Mouse (Mus musculus) embryo, embryonic 10.5 days (tissue): ENCODE results near the gene Rap2a.

Experiments used
- DNase-seq: peaks from one replicate; pipeline ENCODE4 v3.0.0-alpha.2; 2015; ENCODE audit warnings: low spot score

Gene Rap2a

DNA sequence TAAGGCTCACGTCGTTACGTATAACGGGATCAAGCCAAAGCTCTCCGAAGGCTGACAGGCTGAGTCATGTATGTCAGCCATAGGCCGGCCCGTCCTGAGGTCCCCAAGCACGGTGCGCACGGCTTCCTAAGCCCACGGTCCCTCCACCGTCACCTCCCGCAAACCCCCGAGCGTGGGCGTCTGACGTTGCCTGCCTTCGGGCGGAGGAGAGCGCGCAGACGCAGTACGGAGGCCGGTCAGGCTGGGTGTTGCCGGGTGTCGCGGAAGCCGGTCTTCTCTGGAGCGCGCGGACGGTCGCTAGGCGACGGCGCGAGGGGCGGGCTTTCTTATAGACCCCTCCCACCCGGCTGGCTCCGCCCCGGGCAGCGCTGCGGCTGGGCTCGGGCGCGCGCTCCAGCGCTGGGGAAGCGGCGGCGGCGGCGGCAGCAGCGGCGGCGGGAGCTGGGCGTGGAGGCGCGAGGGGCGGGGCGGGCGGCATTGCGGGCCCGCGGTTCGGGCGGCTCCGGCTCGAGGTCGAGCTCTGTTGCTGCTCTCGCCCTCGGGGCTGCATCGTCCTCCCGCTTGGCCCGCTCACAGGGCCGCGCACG, at the start of gene Rap2a:
Rap2a (plus strand) TSS at position 463 of the 587 bp plus-strand sequence.
- DNase-seq: peak; percentile 94

DNA sequence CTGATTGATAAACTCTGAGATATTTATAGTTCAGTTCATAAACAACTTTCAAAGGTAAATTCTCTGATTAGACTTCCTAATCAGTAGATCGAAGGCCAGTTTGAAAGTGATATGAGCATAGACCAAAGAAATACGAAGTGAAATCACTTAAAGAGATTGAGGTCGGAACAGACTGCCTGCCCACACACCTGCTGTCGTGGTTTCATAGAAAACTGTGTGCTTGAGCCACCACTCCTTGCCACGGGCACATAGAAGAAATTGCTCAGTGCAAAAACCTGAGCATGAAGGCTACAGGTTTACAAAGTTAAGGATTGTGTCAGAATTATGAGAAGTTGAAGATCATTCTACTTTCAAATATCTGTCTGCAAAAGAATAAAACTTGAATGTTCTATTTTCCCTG, 49.7 kb upstream of the Rap2a start:
- DNase-seq: no peak

DNA sequence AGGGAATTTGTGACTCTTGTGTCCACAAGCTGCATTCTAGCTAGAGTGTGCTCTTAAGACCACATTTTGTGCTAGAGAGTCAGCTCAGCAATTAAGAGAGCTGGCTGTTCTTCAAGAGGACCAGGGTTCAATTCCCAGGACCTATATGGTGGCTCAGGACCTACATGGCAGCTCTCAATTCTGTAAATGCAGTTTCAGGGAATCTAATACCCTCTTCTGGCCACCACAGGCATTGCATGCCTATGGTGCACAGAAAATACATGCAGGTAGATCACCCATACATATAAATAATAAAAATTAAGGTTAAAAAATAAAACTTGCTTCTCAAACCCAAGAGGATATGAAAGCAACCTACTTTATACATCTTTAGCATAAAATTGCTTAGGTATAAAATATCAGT, 45.5 kb upstream of the Rap2a start:
- DNase-seq: peak; percentile 39

DNA sequence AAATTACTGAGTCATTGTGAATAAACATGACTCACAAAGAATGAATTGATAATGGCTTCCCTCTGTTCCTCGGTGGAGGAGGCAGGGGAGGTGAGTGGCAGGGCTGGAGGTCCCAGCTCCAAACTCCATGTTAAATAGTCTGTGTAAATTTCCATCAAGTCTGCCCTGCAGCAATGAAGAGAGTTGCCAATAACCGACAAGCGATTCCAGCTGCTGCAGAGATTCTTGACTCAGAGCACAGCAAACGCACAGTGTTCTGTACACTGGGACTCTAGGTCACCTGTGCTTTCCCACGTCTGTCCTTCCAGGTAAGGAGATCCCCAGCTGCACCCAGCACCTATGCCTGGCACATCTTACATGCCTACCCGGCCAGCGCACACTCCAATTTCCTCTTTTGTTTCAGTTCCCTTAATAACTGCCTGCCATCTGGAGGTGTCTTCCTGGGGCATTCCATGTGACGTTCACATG, 44.3 kb upstream of the Rap2a start:
- no peak for DNase-seq

DNA sequence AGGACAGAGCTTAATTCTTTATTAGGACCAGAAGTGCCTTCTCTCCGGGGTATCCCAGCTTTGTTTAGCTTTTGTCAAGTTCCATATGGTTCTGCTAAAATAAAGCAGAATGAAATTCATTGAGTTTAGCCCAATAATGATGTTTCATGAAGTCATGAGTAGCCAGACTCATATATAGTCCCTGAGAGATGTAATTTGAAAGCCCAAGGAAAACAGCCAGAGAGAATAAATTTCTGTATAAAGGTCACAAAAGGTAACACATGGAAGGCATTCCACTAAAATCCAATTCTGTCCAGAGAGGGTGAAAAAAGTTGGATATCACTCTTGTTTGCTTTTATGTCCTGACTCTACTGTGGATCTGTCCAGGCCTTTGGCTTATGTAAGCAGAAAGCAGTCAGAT, 43.4 kb upstream of the Rap2a start:
- no peak for DNase-seq

DNA sequence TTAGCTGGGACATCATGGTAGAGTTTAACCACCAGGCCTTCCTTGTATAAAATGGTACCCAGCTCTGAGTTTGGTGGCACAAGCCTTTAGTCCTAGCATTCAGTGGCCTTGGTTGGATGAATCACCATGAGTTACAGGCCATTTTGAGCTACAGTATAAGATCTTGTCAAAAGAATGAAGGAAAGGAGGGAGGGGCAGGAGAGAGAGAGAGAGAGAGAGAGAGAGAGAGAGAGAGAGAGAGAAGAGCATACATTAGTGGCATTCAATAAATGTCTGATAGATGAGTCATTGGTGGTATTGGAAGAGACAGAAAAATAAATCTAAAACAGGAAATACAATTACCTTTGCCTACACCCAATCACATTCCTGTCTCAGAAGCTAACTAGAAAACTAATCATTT, 37.5 kb upstream of the Rap2a start:
- DNase-seq: no peak

DNA sequence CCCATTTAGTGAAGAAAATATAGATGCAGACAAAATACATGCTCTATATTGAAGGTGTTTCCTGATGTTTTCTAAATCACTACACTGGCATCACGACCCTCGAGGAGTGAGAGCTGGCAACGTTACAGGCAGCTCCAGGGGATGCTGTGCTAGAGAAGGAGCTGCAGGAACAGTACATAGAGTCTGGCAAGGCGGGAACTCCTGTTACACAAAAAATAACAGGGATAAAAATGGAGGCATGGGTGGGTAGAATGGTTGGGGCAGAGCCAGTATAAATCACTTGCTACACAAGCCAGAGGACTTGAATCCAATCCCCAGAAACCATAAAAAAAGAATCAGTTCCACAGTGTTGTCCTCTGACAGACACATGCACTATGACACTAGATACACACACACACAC, 37.0 kb upstream of the Rap2a start:
- no peak for DNase-seq

DNA sequence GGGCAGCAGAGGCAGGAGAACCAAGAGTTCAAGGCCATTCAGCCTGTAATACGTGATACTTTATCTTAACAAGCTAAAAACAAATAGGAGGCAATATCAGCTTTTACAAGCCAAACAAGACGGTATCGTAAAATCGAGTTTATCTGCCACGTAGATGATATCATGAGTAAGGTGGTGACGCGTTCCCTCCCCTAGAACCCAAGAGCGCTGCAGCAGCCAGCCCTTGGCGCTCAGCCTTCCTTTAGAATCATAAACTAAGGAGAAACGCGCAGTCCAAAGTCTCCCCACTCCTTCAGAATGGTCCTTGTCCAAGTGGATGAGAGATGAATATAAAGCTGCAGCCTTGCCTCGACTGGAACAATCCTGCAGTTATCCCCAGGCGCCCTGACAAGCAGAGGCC, 36.4 kb upstream of the Rap2a start:
- no peak for DNase-seq

DNA sequence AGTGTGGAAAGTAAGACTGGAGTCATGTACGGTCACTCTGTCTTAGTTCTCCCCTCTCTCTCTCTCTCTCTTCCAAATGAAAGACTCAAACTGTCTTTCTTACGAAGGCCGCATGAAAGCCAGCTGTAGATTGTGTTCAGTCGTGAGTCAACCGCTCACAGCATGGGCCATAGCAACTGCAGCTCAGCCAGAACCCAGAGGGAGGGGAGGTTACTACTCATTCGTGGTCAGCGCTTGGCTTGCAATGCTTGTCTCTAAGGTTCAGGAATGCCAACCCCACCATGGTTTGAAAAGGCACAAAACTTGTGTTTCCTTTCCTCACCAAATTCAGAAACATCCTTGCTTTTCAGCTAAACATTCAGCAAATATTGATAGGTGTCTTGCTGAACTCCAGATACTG, 24.0 kb upstream of the Rap2a start:
- no peak for DNase-seq

DNA sequence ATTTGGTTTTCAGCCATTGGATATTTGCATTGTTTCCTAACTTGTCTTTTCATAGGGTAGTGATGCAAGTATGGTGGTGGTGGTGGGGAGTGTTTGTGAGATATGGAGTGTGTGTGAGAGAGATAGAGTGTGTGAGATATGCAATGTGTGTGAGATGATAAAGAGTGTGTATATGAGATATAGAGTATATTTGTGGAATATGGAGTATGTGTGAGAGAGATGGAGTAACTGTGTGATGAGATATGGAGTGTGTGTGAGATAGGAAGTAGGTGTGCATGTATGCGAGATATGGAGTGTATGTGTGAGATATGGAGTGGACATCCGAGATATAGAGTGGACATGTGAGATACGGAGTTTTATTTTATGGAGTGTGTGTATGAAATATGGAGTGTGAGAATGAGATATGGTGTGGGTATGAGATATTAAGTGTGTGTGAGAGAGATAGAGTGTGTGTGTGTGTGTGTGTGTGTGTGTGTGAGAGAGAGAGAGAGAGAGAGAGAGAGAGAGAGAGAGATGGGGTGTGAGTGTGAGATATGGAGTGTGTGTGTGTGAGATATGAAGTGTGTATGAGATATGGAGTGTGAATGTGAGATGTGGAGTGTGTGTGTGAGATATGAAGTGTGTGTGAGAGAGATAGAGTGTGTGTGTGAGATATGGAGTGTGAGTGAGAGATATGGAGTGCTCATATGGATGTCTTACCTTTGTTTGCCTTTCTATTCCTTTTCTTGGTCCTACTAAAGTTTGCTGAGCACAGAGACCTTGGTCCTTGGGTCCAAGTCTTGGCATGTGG, 14.1 kb upstream of the Rap2a start:
- no peak for DNase-seq

DNA sequence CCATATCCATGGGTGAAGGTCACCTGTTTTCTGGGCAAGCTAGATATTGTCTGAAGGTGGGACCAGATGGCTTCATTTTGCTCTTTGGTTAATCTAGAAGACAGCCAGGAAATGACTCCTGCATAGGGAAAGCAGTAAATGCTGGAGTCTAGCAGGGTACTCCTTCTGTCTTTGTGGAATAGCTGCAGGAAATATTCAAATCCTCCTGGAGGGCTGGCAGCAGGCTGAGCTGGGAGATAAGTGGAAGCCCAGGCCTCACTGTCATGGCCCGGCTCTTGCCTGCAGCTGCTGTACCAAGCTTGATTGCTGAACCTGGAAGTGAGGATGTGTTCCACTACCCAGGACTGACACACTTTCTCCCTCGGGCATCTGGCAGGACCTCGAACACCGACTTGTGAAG, 11.4 kb upstream of the Rap2a start:
- no peak for DNase-seq

DNA sequence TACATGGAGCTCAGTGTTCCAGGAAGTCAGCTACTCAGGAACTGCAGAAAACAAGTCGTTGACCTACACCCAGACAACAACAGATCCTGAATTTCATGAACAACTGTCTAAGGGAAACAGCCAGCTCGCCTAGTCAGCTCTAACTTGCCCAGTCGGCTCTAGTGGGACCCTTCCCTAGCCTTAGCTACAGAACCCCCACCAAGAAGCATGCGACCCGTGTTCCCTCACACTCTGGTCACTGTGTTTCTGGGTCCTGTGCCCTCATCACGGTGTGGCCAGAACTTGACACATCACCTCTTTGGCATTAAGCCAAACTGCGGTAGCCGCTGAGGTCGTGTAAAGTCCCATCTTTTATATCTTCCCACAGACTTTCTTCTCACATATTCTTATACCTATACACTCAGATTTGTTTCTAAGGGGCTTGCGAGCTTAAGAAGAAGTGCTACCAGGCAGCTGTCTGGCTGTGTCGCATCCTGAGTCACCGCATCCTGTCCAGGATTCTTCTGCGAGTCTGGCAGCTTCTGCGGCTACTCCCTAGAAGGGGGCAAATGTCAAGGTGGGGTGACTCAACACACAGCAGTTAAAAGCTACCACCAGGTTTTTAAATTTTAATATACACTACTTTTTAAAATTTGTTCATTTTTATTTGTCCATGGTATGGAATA, 9.0 kb upstream of the Rap2a start:
- DNase-seq: no peak

DNA sequence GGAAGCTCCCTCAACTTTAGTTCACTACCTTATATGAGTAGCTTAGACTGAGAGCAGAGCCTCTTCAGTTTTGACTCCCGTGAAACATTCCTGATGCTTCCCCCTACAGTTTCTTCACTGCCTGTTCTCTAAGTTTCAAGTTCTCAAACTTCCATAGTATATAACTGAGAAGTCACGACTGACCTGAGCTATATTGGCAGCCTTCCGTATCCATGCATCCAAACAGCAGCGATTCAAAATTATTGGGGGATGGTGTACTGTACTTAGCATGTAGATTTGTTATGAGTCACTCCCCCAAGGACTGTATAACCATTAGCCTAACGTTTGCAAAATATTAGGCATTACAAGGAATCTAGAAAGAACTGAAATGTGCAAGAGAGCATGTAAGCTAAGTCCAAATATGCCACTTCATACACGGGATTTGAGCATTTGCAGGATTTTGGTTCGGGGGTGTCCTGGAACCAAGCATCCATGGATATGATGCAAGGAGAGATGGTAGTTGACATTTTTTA, 2.0 kb upstream of the Rap2a start:
- no peak for DNase-seq

DNA sequence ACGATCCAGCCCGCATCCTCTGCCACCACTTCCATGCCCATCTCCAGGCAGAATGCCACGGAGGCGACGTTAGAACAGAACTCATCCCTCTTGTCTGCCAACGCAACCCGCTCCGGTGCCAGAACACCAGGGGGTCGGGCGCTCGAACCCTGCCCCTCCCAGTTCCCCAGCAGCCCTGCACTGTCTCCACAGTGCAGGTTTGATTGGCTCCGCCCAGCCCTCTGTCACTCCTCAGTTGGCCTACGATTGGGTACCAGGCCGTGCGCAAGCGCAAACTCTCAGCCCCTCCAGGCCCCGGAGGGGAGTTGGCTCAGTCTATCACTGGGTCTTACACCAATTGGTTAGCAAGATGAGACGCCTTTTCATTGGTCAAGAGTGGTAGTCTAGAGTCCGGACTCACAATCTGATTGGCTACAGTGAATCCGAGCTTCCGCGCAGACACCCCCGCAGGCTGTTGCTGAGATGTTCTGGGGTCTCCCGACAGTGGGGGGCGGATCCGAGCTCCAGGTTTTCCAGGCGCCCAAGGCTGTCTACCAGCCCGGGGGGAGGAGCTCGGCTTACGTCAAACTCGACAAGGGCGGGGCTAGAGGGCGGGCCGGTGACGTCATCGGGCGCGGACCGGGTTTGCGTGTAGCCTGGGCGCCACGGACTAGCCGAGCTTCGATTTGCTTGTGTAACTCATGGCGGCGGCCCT, 809 bp upstream of the Rap2a start:
- DNase-seq: peak; percentile 98

DNA sequence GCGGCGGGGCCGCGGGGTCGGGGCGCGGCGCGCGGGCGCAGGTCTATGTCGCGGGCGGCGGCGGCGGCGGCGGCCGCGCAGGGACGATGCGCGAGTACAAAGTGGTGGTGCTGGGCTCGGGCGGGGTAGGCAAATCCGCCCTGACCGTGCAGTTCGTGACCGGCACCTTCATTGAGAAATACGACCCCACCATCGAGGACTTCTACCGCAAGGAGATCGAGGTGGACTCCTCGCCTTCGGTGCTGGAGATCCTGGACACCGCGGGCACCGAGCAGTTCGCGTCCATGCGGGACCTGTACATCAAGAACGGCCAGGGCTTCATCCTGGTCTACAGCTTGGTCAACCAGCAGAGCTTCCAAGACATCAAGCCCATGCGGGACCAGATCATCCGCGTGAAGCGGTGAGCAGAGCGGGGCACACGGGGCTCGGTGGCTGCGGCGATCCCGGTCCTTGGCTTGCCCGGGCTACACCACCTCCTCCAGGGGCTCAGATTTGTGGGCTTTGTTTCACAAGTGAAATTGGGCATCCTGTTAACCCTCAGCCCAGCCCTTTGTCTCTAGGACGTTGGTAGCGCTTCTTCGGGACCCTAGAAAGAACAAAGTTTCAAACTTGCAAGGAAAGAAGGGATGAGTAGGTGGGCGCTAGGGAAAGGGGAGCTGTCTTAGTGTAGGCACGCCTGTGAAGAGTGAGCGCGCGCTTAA, 547 bp downstream of the Rap2a start:
- DNase-seq: peak; percentile 62

DNA sequence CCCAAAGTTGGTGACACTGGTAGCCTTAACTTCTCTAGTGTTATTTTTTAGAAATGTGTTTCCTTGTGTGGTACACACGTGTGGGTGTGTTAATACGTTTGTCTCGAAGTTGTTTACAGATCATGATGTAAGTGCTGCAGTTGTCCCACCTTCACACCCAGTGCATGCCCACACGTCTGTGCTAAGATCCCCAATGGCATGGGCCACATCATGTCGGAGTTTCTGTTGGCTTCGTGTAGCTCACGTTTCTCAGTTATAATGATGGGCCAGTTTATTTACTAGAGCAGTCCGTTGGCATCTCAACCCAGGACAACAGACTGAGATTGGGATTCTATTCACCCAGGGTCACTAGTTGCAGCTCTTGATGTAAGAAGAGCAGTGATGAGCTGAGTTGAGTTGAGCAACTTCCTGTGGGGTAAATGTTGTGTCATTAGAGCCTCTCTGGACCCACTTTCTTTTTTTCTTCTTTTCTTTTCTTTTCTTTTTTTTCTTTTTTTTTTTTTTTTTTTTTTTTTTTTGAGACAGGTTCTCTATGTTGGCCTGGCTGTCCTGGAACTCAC, 2.2 kb downstream of the Rap2a start:
- no peak for DNase-seq

DNA sequence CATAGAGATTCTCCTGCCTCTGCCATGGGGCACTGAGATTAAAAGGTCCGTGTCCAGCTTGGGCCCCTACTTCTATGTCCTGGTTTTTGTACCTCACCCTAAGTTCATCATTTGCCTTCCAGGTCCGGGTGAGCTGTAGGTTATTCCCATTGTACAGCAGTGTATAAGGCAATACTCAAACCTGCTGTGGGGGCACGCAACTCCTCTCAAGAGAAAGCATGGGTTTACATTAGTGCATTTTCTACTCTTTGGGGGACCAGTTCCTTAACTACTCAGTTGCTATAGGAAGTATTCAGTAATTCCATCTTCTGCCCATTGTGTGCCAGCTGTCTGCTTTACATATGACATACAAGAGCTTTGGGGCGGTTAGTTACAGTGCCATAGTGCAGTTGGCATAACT, 2.7 kb downstream of the Rap2a start:
- DNase-seq: no peak

DNA sequence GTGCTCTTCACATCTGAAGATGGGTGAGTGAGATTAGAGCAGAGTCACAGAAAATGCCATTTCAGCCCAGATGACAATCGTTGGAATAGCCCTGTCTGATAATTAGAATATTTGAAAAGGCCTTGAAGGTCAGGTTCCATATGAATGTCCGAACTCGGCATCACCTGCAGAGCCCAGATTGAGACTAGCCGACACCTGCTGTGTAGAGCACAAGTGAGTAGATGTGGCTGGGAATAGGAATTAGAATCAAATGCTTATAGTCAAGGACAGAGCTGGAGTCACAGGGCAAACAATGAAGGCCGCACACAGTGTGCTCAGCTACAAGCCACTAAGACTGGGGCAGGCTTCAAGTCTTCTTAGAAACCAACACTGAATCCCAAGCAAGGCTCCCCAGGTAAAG, 6.3 kb downstream of the Rap2a start:
- DNase-seq: no peak

DNA sequence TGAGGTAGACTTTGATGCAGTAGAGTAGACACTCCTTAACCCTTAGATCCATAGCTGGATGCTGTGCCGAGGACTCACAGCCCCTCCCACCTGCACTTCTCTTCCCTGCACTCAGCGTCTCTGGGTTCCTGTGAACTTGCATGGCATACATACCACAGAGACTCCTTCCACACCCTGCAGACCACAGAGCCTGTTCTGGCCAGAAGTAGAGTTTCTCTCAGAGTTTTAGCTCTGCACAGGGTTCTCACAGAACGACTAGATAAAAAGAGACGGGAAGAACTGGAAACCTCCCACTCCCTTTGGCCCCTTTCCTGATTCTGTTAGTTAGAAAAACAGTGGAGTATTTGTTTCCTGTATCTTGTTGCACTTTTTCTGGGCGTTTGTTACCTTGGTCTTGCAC, 18.0 kb downstream of the Rap2a start:
- no peak for DNase-seq

DNA sequence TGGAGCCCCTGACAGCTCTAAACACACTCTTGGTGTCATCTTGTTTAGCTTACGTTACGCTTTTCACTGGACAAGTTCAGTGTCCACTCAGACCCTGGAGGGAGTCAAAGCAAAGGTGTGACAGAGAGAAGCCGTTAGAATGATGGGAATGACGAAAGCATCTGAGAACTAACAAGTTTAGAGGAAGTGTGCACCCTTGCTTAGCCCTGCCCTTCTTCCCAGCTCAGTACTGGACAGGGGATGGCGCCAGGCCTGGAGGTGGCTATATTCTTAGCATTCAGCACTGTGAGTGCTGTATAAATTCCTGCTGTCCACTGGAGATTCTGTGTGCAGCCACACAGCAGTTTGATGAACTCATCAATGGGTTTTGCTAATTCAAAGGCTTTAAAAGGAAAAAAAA, 18.6 kb downstream of the Rap2a start:
- no peak for DNase-seq

DNA sequence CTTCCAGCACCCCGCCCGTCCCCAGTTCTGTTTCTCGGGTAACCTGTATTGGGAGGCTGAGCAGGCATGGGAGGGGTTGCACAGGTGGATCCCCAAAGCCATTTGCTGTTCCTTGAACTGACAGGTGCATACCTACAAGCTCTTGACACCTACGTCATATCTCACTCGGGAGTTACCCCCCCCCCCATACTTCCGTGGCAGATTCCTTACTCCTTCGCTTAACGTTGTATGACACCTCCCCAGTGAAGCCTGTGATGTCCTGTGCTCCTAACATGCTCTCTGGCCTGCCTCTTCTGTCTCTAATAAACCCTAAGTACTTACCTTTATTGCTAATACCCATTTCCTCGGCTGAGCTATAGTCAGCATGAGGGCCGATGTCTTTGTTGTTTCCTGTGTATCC, 20.9 kb downstream of the Rap2a start:
- no peak for DNase-seq

DNA sequence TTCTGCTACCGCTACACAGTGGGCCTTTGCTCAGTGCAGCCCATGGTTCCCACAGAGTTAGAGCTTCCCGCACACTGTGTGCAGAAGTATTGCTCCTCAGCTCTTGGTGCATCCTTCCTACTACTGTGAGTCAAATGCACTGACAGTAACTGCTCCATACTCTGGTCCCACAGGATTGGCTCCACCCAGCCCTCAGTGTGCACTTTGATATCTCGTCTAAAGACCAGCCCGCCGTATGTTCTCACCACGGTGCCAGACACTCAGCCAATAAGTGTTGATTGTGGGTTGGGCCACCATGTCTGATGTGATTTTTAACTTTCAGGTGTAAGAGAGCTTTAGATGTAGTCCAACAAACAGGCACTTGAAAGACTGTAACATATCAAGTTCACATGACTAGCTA, 21.4 kb downstream of the Rap2a start:
- DNase-seq: no peak
